Comparison of ENCODE assay signal across 8 mouse cellular contexts in the genomic region with DNA sequence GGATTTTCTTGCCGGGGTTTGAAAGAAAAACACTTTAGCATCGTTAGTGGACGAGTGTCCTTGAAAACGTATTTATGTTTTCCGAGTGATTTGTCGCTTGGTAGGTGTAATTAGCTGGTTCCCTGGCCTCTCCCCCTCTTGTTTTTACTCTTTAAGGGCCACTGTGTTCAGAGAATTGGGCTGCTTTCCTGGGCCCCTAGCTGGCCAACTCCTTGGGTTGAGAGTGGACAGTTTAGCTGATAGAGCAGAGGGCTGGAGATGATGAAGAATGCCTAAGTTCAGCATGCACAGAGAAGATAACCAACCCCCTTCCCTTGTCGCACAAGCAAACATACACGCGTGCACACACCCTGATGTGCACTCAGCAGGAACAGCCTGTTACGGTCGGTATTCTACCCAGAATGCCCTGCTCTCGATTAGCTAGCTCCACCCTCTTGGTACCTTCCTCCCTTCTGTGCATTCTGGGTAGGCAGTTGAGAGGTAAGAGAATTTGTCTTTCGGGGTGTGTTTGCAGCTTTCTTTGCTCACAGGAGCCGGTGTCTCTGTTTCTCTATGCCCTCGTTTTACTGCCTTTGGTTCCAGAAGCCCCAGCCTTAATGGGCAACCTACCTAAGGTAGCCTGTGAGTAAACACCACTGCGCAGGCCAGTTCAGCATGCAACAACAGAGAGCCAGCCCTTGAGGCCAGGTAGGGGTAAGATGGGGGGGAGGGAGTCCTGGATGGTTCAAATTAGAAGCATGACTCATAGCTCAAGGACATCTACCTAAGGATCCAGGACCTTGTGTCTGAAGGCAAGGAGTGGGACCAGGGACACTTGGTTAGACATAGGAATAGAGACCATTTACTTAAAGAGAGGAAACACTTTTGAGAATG.
DNase-seq lines count a peak whose midpoint lies in the region; ATAC-seq and TF ChIP-seq lines count a peak whose summit lies in the region.

No protein-coding gene starts in this region.

- WGBS in hindbrain, embryonic 12.5 days, result 67% methylated on average over 16 of the region's 16 CpGs

- DNase-seq in layer of hippocampus, adult 2 months (ENCODE audit: low spot score in 2 of 2), result no peak
- DNase-seq in layer of hippocampus, adult 8-10 months (ENCODE audit: low spot score in 2 of 2), result no peak
- peak; percentile 41 for DNase-seq in embryo, embryonic 11 days
- peak; percentile 11 for DNase-seq in mesoderm, embryonic 11.5 days (ENCODE audit: low read depth, low spot score)
- DNase-seq in adrenal gland, postnatal 25 days, result no peak
- DNase-seq in cerebellum, postnatal 36 days, result no peak
- no peak for DNase-seq in urinary bladder, postnatal 10 days (ENCODE audit: low spot score)

- no peaks in the 10 kb centered on the region for H3K9me3 ChIP-seq in hindbrain, embryonic 12.5 days (replicated peaks)

- H3K4me3 ChIP-seq in layer of hippocampus, adult 2 months, result no peak overlapping the region
- H3K4me3 ChIP-seq in hindbrain, embryonic 12.5 days, result no peak overlapping the region

- no peaks in the 10 kb centered on the region for H3K36me3 ChIP-seq in hindbrain, embryonic 12.5 days

- H3K27me3 ChIP-seq in hindbrain, embryonic 12.5 days, result no peaks in the 10 kb centered on the region

- TF ChIP-seq CTCF in layer of hippocampus, adult 2 months (conservative IDR thresholded peaks at IDR 0.05), result no peak

- H3K4me1 ChIP-seq in hindbrain, embryonic 12.5 days, result peaks cover 7% of the 10 kb centered on the region; the same call in 1 of the 2 replicates

- ATAC-seq in hindbrain, embryonic 12.5 days (ENCODE audit: low FRiP score), result no peak

- H3K9ac ChIP-seq in hindbrain, embryonic 12.5 days, result no peak overlapping the region

- peak overlapping the region; percentile 72 for H3K27ac ChIP-seq in layer of hippocampus, adult 2 months
- H3K27ac ChIP-seq in hindbrain, embryonic 12.5 days, result peak overlapping the region; percentile 40; the same call in 1 of the 2 replicates

- no peak overlapping the region for H3K4me2 ChIP-seq in hindbrain, embryonic 12.5 days (replicated peaks)

Comparison
In these comparisons a context has a peak if more than half of its experiments do, and no peak if none do; other contexts are left out.
1. DNase-seq: peak in embryo, embryonic 11 days (single experiment) and mesoderm, embryonic 11.5 days (single experiment); none in layer of hippocampus, adult 2 months (0 of 2), layer of hippocampus, adult 8-10 months (0 of 2), adrenal gland, postnatal 25 days (single experiment), cerebellum, postnatal 36 days (0 of 2) and urinary bladder, postnatal 10 days (single experiment).